Mouse (Mus musculus) bone marrow macrophage, adult 2 months (primary cell): ENCODE results near the gene Gdpd1.

Experiments
- CTCF ChIP-seq: IDR thresholded peaks from 2 replicates; pipeline ENCODE4 v1.5.1; 2012; ENCODE audit warnings: low read depth, mild to moderate bottlenecking, low read length, moderate library complexity
- POLR2A ChIP-seq: IDR thresholded peaks from 2 replicates; pipeline ENCODE4 v1.6.1; 2012; ENCODE audit warnings: mild to moderate bottlenecking, low read depth, low read length, borderline replicate concordance

DNA sequence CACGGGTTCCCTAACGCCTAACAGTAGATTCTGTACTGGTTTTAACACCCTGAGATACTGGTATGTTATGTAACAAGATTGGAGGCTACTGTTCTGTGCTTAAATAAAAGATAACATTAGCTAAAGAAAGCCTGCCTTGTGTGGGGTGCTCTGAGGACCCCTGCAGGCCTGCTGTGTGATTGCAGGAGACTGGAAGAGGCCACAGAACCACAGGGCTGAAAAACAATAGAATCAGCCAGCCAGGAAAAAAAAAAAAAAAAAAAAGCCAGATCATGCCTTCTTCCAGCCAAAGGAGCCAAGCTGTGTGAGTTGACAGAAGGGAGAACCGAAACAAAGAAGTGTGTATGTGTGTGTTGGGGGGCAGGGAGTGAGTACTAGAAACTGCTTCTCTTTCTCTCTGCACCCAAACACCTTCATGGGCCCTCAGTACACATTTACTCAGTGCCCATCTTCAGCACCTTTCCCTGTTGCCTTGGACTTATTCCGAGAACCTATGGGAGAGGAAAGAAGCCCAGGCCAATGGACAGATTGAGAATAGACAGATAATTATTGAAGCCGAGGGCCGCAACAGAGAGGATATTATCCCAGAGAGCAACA lies 78.1 kb downstream of the Gdpd1 start:
- TF ChIP-seq CTCF (peak; percentile 60), POLR2A (no peak)
